Mouse (Mus musculus) ovary, adult 10 weeks (tissue): ENCODE results near the gene Ccl2. TPM values are rescaled to one million over a fixed set of nuclear protein-coding genes. Genes with fewer than 3 reads are reported as not detected.

Source experiments
- polyA plus RNA-seq: library from polyadenylated mRNA; stranded (reverse); fragments of 350-450 nt; fragmentation: Illumina TruSeq; extraction: RNeasy Lipid Tissue Mini Kit (QIAGEN cat#74804); gene quantifications from one replicate; pipeline ENCODE4 v1.2.3, GENCODE M21; 2014

Gene Ccl2
- 2.3 TPM for polyA plus RNA-seq

DNA sequence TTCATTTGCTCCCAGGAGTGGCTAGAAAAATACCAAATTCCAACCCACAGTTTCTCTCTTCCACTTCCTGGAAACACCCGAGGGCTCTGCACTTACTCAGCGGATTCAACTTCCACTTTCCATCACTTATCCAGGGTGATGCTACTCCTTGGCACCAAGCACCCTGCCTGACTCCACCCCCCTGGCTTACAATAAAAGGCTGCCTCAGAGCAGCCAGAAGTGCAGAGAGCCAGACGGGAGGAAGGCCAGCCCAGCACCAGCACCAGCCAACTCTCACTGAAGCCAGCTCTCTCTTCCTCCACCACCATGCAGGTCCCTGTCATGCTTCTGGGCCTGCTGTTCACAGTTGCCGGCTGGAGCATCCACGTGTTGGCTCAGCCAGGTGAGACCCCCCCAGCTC, at the start of gene Ccl2:
TSS of gene Ccl2 (plus strand) at position 216 of the 400 bp plus-strand sequence.

DNA sequence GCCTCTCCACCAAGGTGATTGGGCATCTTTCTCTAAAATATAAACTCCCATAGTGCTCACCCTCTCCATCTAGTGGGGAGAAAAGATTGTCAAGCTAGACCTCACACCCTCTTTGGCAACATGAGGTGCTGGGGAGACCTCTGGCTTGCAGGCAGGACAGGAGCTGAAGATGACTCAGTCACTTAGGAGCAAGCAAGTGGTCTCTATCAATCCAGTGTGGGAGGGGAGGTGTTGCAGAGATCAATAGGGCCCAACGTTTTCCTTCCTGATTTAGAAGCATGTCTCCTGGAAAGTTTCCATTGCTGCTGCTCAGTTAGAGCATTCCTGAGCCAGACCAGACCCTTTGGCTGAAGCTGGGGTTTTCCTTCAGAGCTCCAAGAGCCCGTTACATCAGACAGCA, 3.2 kb downstream of the Ccl2 start, which contains the start of gene Gm17268:
TSS of gene Gm17268 (minus strand) at position 28 of the 400 bp plus-strand sequence.

DNA sequence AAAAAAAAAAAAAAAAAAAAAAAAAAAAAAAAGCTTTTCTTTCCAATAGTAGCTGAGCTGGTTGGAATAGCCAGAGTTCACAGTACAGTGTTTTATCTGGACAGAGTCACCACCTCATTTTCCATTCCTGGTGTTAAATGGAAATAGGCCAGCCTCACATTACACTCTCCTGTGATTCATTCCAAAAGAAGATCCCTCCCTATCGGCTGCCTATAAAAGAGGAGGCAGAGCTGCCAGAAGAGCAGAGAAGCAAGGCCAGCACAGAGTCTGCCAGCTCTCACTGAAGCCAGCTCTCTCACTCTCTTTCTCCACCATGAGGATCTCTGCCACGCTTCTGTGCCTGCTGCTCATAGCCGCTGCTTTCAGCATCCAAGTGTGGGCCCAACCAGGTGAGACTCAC, 10.1 kb downstream of the Ccl2 start, which contains the start of gene Ccl7:
TSS of gene Ccl7 (plus strand) at position 242 of the 400 bp plus-strand sequence.

DNA sequence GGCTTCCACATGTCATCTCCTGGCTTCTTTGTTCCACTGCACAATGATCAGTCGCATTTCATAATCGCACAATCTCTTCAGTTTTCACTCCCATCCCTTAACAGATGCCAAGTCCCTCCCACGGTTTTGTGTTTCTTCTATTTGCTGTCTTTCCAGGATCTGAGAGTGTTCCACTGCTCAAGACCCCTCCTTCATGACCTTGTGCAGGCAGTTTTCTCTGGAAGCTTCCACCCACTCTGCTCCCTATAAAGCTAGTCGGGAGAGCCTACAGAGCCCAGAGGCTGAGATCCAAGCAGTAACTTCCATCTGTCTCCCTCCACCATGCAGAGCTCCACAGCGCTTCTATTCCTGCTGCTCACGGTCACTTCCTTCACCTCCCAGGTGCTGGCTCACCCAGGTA, 22.3 kb downstream of the Ccl2 start, which contains the start of gene Ccl11:
TSS of gene Ccl11 (plus strand) at position 178 of the 400 bp plus-strand sequence.

Other genes with a start within 250 kb of the Ccl2 start
- not detected for gene 5530401A14Rik, start 174.9 kb upstream of the Ccl2 start, polyA plus RNA-seq
- gene Asic2, start 67.1 kb upstream of the Ccl2 start, polyA plus RNA-seq = 6.8 TPM
- not detected for gene Gm17268, start 3.0 kb downstream of the Ccl2 start, polyA plus RNA-seq
- 1.8 TPM for gene Ccl7, start 10.1 kb downstream of the Ccl2 start, polyA plus RNA-seq
- gene Ccl11, start 22.3 kb downstream of the Ccl2 start, polyA plus RNA-seq = 8.8 TPM
- gene Ccl12, start 66.3 kb downstream of the Ccl2 start, polyA plus RNA-seq = 8.2 TPM
- 1.3 TPM for gene Ccl8, start 79.6 kb downstream of the Ccl2 start, polyA plus RNA-seq